Mouse (Mus musculus) left cerebral cortex, adult 18-20 months (tissue): Measurements from ENCODE around the gene Eml5. TPM values are rescaled to one million over a fixed set of nuclear protein-coding genes. Genes with fewer than 3 reads are reported as not detected.

Experiments
- DNase-seq, 2 experiments: peaks; one replicate each; pipeline ENCODE4 v3.0.0; 2021 to 2022; ENCODE audit warnings: low spot score in 2 of 2, mixed read lengths in 1 of 2
- total RNA-seq, 2 experiments: library from RNA; stranded (reverse); gene quantifications; 2 replicates each; pipeline ENCODE4 v1.2.3; 2021

The Eml5 gene
- total RNA-seq, 2 experiments from 2014 or later: 70.2 to 70.4 TPM

- DNase-seq: no peak
These were observed 65.8 kb downstream of the Eml5 start for GRCm38 (mm10) chr12:98835466-98835865.

GRCm38 (mm10) chr12:98834879-98835278 is 66.4 kb downstream of the Eml5 start:
- no peak for DNase-seq

GRCm38 (mm10) chr12:98833901-98834300 is 67.4 kb downstream of the Eml5 start:
- DNase-seq: no peak

GRCm38 (mm10) chr12:98832929-98833598 is 68.2 kb downstream of the Eml5 start:
- no peak for DNase-seq

GRCm38 (mm10) chr12:98831122-98831521 is 70.2 kb downstream of the Eml5 start:
- no peak for DNase-seq

DNA sequence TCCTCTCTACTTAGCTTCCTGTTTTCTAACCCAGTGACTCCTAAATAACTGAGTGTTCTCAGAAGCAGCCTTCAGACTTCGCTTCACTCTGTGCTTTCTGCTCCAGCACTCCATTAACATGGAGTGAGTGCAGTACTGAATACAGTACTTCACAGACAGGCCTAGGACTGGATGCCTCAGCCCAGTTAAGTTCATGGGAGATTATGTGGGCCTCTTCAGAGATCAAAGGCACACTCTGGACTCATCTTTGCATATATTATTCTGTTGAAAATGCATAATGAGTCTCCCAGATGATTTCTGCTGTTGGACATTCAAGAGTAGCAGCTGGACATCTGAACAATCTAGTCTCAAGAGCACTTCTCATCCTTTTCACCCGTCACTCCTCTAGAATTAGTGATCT is 80.5 kb downstream of the Eml5 start:
- DNase-seq: no peak

DNA sequence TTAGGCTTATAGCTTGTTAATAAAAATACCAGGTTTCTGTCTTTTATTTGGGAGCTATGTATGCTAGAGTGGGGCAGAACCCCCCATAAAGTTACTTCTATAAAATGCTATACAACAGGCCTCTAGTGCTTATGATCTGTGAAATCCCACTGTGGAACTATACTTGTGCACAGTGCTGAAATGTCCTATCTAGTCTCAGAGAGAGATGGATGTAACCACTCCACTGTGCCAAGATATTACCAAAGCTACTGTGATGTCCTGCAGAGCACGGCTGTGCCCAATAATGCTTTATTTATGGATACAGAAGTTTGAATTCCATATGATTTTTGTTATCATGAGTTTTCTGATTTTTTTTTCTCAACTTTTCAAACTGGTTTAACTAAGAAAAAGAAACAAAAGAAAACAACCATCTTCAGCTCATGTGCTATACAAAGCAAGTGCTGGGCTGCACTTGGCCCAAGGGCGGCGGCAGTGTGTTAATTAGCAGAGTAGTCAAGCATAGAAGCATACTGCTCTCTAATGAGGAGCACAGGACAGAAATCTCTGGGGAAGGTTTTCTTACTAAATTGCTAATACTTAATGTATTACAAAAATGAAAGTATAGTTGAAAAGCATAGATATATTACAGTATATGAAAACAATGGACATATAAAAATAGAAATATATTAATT is 97.1 kb downstream of the Eml5 start:
- DNase-seq: no peak

GRCm38 (mm10) chr12:98802245-98802644 is 99.0 kb downstream of the Eml5 start:
- no peak for DNase-seq

DNA sequence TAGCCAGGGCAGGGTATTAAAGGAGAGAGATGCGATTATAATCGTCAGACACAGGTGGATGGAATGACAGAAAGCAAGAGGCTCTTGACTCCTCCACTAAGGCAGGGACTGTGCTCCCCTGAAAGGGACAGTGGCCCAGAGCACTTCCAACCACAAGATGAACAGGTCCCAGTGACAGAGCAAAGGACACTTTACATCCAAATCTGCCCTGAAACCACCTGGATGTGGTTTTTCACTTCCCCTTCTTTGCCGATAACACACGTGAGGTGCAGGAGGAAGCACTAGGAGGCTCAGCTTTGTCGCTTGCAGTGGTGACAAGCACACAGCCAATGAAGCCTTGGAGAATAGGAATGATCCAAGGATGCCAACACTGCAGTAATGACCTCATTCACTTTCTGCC is 101.0 kb downstream of the Eml5 start:
- DNase-seq: no peak

DNA sequence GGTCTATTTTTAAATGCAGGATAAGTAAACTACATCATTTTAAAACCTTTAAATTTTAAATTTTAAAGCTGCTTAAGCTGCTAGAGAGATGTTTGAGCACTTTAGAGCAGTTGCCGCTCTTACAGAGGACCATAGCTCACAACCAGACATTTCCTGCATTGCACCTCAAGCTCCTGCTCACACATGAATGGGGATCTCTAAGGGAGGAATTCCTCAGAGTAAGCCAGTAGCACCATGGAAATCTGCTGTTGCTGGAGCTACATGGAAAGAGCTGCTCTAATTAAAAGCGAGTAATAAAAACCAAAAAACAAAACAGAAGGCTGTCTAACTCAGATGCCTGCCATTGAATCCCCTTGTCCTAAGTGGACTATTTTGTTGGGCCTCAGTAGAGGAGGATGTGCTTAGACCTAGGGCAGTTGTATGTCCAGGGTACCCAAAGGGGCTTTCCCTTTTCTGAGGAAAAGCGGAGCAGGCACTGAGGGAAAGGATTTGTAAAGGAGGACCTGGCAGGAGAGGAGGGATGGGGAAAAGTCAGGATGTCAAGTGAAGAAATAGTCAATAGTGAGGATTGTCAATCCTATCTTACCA is 105.5 kb downstream of the Eml5 start:
- DNase-seq: no peak

GRCm38 (mm10) chr12:98784251-98784650 is 117.0 kb downstream of the Eml5 start:
- no peak for DNase-seq

DNA sequence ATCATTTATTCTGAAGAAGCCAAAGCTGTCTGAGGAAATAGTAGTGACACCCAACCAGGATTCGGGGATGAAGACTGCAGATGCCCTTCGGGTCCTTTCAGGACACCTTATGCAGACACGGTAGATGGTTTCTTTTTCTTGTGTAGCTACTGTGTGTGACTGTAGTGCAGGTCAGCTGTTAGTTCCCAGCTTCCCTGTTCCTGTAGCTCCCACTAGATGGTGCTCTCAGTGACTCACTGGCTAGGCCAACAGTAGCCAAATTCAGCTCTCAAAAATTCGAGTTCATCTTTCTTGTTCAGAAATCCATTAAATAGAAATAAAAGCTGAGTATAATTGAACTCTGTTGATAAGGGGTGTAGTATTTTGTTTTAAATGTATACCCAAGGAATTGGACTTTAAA is 122.1 kb downstream of the Eml5 start:
- DNase-seq: peak; percentile 43 to 47

DNA sequence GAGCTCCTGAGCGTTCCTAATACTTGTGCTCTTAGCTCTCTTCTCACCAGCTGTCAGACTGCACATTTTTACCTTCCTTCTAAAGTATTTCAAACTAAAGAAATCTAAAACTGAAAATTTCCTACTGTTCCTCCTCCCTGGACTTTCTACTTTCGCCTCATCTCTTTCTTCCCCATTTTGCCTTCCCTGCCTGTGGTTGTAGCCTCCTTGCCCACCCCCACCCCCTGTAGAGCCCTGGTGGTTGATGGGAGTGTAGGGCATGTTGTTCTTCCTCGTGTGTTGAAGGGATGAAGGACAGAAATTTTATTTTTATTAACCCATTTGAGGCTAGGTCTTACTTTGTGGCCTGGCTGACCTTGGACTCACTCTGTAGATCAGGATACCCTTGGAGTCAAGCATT is 123.8 kb downstream of the Eml5 start:
- DNase-seq: no peak

- DNase-seq: no peak
These were observed 135.0 kb downstream of the Eml5 start for GRCm38 (mm10) chr12:98766241-98766640.

- no peak for DNase-seq
These were observed 141.6 kb downstream of the Eml5 start for GRCm38 (mm10) chr12:98759700-98760099.

- DNase-seq: no peak
These were observed 143.6 kb downstream of the Eml5 start for GRCm38 (mm10) chr12:98757636-98758035.

- no peak for DNase-seq
These were observed 153.9 kb downstream of the Eml5 start for GRCm38 (mm10) chr12:98747380-98747753.

DNA sequence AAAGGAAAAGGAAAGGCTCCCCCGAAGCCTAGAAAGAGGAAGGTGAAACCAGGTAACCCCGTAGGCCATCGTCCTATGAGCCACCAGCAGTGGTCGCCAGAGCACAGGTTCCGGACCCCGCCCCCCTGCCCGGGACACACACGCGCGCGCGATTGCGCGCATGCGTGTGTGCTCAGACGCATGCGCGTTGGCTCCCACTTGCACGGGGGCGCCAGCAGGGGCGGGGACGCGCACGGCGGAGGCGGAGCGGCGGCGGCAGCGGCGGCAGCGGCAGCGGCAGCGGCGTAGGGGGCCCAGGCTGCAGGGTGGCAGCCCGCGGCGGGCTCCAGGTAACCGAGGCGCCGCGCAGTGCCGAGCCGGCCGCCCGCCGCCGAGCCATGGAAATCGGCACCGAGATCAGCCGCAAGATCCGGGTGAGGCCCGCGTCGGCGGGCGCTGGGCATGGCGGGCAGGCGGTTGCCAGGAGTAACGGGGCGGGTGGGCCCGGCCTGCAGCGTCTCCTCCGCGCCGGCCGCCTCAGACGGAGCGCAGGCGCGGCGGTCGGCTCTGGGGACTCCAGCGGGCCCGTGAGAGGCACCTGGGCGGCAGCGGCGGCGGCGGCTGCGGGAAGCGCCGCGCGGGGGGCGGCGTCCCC is 154.4 kb downstream of the Eml5 start, which contains the start of gene Zc3h14:
Gene Zc3h14, plus strand, starts transcription at position 219 of the 634 bp plus-strand sequence.
- DNase-seq: peak; percentile 90 to 92

GRCm38 (mm10) chr12:98746131-98746530 is 155.2 kb downstream of the Eml5 start:
- DNase-seq: peak in 1 of 2 experiments; percentile 35

DNA sequence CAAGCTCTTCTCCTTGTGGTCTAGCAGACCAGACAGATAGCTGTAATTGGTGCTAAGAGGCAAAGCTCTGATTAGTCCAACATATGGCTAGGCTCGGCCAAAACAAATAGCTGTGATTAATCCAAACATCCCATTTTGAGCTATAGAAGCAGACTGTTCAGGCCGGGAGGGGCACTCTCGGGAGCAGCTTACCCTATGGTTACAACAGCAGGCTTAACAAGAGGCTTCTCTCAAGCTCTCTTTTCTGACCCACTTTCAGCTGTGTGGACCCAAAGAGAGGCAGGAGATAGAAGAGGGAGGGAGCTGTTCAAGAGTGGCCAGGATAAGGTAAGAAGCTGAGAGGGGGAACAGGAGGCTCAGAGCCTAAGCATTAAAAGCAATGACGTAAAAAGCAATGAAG is 155.7 kb downstream of the Eml5 start:
- no peak for DNase-seq

DNA sequence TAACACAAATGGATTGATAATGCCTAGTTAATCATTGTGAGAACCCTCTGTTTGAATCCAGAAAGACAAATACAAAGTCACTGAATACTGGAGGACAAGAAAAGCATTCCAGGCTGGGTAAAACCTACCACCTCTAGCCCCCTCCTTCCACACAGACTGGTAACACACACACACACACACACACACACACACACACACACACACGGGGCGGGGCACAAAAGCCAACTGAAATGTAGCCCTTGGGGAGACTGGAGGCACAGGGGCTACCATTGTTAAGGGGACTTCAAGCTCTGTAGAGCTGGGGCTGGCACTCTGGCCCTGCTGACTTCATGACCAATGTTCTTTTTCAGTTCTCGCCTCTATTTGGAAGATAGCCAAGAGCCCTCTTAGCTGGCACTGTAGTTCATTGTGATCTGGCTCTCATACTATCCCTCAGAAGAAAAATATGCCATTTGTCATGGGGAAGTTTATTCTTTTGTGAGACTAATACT is 160.2 kb downstream of the Eml5 start:
- DNase-seq: no peak

GRCm38 (mm10) chr12:98737801-98738350 is 163.4 kb downstream of the Eml5 start:
- DNase-seq: no peak
